Mouse (Mus musculus) naive thymus-derived CD4-positive, alpha-beta T cell, adult 2 months (primary cell): ENCODE results near the gene Nr2f1.

Experiments
- DNase-seq: peaks from one replicate; pipeline ENCODE4 v3.0.0-alpha.2; 2011; ENCODE audit warnings: low read depth

The Nr2f1 gene

DNA sequence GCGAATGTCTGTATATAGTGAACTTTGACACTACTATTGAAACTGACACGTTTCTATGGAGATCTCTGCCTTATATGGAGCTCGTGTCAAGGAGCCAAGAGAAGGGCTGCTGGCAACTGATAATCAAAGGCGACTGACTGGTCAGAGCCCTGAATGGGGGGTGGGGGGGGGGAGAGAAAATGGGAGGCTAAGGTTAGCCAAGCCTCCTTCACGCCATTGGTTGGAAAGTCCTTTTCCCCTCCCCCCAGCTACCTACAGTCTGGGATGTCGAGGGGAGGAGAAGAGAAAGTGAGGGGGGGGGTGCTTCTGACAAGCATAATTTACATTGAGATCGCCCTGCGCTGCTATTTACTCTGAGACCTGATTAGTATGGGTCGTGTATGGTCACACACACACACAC is 850 bp upstream of the Nr2f1 start:
- no peak for DNase-seq

DNA sequence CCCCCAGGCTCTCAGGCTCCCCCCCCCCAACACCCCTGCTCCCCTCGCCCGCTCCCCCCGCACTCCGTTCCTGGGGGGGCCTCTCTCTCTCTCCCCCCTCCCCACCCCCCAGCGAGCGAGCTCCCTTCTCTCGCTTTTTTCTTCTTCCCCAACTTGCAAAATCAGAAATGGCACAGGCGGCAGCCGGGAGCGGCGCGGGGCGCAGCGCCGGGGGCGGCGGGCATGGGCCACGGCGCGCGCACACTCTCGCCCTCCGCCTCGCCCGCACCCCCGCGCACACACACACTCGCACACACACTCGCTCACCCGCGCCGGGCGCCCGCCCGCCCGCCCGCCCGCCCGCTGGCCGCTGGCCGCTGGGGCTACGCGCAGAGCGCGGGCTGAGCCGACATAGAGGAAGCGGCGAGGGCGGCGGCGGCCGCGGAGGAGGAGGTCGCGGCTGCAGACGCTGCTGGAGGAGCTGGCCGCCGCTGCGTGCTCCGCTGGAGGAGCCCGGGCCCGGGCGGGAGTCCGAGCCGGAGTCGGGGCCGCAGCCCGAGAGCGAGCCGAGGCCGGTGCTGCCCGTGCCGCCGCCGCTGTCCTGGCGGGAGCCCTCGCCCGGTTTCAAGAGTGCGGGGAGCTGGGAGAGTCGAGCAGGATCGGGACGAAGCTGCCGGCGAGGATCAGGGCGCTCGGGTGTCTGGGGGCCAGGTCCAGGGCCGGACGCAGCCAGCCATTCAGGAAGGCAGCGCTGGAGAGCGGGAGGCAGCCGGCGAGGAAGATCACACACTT is 501 bp downstream of the Nr2f1 start:
- no peak for DNase-seq

DNA sequence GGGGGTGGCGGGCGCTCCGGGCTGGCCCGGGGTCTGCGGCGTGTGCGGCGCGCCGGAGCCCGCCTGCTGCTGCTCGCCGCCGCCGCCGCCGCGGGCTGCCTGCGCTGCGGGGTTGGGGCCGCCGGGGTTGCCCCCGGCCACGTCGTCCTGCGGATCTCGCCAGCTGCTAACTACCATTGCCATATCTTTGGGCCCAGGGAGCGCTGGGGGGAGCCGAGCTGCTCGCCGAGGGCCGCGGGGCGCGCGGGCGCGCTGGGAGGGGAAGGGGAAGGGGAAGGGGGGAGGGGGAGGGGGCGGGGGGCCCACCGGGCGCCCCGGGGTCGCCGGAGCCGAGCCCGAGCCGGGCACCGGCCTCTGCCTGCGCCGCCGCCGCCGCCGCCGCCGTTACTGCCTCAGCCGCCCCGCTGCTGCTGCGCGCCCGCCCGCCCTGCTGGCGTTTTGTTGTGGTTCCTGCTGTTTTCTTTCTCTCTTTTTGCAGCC is 1.1 kb downstream of the Nr2f1 start:
- DNase-seq = no peak

DNA sequence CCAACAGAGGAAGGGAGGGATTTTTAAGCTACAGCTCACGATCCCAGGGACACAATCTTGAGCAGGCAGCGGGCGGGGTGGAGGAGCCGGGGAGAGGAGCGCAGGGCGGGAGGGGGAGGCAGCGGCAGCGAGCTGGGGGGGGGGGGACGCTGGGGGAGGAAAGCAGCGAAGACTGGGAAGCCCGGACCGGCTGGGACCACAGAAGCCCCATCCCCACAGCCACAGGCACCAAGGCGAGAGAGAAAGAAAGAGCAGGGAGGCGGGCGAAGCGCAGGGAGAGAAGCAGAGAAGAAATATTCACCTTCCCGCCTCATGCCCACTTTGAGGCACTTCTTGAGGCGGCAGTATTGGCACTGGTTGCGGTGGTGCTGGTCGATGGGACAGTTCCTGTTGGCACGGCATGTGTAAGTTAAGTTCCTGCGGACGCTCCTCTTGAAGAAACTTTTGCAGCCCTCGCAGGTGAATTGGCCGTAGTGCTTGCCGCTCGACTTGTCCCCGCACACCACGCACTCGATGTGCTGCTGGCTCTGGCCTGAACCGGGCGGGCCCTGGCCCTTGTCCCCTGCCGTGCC is 1.7 kb downstream of the Nr2f1 start:
- DNase-seq = no peak

DNA sequence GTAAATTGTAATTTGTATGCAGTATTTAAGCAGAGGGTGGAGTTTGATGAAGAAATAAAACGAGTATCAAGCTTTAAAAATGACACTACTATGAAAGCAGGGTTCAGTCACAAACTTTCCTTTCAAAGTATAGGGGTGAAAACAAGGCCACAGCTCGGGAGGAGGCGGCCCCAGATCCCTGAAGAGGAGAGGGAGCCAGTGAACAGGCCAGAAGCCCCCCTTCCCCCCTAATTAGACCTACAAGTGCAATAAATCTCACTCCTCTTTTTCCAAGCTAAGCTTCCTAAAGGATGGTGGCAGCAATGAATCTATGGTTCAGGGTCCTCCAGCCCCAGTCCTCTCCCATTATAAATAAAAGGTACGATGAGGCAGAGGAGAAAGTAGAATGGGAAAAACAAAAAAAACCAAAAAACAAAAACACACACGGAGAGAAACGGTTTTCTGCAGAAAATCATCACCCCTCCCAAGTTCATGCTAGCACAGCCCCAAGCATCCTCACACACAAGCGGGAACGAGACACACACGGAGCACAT is 2.2 kb downstream of the Nr2f1 start:
- DNase-seq = no peak

DNA sequence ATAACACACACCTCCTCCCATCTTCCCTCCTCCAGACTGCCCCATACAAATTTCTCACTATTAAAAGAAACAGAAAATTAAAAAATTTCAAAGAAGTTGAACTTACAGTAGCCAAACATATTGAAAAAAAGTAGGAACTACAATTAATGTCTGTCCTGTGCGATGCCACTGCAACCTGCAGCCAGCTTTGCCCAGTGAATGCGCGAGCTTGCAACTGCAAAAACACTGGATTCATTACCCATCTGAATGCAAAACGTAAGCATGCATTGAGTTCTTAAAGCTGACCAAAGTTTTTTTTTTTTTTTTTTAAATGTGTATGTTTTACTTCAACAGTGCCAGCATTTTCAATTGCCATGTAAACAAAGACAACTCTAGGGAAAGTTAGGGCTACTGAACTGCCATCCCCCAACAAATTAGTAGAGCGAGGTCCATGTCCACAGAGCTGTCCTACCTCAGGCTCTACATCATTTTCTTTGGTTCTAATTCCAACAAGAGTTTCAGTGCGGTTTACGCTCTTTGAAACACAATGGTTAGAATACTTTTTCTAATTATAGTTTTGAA is 3.2 kb downstream of the Nr2f1 start:
- no peak for DNase-seq

DNA sequence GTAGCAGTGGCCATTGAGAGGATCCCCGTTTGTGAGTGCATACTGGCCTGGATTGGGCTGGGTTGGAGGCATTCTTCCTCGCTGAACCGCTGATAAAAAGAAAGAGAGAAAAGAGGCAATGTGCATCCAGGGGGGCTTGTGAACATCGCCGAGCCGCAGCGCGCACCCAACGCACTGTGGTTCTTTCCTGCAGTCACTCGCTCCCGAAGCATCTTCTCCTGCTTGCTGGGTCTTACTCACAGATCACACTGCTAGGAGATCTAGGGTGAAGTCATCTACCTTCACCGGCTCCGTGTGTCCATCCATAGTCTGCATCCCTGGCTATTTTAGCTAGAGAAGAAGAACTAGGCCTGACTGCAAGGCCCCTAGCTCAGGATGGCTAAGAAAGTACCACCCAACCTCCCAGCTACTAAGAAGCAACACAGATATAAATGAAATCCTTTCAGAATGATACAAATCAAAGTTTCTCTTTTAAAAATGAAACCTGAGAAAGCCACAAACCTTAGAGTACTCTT is 3.9 kb downstream of the Nr2f1 start:
- no peak for DNase-seq

DNA sequence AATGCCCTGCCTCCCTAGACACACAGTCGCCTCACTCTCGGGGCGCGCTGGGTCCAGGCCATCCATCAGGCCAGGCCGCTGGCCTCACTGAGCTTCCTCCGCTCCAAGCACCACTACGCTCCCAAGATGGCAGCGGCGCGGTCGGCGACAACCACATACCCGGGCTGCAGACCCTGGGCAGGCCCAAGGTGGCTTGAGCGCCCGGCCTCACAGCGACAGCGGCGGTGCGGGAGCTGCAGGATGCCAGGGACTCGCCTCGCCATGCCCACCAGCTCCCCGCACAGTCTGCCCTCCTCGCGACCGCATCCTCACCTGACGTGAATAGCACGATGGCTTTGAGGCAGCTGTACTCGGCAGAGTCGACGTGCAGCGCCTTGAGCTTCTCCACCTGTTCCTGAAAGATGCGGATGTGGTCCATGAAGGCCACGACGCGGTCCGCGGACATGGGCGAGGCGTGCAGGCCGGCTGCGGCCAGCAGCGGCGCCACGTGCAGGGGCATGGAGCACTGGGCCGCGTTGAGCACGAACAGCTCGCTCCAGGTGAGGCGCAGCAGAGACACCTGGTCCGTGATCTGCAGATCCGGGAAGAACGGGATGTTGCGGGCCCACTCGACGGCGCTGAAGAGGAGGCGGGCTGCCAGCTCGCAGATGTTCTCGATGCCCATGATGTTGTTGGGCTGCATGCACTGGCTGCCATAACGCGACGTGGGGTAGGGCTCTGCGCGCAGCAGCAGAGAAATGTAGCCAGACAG is 4.5 kb downstream of the Nr2f1 start:
- no peak for DNase-seq

DNA sequence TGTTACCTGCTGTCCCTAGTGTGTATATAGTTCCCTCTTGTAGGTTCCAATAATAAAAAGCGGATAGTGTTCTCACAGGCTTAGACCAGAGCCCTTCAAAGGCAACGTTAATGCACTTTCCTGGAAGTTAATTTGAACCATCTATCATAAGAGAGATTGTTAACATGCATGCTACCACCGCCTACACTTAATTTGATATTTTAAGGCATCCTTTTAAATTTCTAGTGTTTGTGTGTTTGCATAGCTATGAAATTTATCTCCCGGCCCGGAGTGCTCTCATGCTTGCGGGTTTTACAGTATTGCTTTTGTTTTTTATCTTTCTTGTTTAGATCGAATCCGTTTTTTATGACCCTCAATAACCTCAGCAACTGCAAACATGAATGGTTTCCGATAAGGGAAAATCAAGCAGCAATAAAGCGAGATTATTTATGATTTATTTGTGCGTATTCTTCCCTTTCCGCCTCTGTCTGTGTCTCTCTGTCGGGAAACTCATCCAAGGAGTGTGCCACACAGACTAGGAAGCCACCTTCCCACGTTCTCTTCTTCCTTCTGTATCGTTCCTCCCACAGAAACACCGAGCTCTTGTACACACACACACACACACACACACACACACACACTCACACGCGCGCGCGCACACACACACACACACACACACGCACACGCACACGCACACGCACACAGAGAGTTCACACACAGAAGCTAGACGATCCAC is 5.3 kb downstream of the Nr2f1 start:
- no peak for DNase-seq

DNA sequence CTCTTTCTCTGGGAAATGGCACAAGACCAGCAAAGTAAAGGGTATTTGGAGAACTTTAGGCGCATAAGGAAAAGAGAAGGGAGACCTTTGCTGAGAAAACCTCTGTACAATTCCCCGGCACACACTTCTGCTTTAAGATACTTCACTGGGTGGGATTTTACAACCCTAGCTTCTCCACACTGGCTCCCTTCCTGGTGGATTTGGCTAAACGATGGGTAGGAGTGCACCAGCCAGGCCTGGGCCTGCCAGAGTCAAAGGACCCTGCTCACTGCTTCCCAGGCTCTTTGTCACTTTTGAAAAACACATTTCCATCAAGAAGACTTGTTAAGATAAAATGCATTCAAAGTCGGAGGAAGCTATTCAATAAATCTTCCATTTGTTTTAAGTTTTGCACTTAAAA is 6.3 kb downstream of the Nr2f1 start:
- no peak for DNase-seq

DNA sequence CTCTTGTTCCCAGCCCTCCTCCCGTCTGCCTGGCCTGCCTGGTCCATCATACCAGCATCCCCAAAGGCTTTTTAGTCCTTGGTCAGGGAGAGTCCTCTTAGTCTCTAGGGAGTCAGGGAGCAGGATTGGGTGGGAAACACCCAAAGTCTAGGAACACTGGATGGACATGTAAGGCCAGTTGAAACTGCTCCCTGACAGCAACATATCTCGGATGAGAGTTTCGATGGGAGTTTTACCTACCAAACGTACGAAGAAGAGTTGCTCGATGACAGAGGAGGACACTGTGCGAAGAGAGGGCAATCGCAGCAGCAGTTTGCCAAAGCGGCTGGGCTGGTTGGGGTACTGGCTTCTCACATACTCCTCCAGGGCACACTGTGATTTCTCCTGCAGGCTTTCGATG is 10.0 kb downstream of the Nr2f1 start:
- no peak for DNase-seq

DNA sequence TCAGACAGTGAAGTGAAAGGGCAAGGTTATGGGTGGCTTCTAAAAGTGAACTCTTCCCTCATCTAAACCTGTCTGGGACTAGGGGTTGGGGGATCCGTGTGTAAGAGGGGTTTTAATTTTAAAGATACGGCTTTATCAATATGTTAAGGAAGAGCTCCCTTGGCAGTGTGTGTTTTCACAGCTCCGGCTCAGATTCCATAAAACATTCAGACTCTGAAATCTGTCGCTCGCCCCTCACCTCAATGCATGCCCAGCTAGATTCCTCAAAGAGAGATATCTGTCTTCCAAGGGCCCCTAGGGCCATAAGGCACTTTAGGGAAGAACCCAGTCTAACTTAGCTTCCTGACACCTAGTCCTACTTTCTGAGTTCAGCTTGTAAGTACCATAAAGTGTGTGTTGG is 11.7 kb downstream of the Nr2f1 start:
- no peak for DNase-seq

DNA sequence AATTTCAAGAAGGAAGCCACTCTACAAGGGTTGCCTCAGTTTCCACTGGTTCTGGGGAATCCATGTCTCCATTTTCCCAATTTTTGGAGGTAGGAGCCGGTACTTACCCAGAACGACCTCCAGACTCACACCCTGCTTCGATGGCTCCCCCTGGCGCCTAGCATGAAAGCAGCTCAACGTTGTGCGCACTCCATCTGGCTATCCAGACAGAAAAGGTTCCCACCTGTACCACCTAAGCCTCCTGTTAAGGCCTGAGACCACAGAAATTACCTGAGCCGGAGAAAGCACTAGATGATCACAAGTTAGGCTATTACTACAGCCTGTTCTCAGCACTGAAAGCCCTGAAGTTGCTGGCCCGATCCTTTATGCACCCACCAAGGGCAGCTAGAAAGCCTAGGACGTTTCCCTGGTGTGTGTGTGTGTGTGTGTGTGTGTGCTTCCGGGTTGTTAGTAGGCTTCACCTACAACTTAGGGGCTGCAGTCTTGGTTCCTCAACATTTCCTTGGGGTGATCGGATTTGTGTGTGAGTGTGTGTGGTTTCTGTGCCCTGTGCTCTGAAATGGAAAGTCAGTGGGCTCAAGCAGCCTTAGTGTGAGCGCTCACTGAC is 13.1 kb downstream of the Nr2f1 start:
- peak; percentile 7 for DNase-seq

DNA sequence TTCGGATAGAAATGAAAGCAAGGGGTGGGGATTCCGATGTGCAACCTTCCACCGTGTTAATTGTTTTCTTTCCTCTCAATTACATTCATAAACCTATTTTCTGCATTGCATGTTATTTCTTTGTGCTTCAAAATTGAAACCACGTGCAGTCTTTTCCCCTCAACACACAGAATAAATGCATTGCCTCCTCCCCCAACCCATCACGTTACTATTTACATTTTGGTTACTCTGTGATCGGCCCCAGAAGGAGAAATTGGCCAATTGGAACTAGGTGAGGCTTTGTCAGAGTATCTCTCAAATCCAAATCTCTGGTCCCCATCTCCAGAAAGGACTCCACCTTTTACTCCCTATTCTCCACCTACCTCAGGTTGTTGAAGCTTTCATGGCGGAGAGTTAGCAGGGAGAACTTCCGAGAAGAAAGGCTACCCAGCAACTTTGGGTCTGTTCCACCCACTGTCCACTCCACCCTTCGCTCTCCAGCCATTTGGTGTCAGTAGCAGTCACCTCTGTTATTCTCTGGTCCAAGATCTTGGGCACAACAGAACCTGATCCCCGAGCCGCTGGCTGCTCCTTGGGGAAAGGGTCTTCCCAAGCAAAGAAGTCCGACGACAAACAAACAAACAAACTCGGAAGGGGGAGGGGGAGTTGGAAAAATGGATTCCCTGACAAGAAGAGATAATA is 14.6 kb downstream of the Nr2f1 start:
- DNase-seq = no peak

DNA sequence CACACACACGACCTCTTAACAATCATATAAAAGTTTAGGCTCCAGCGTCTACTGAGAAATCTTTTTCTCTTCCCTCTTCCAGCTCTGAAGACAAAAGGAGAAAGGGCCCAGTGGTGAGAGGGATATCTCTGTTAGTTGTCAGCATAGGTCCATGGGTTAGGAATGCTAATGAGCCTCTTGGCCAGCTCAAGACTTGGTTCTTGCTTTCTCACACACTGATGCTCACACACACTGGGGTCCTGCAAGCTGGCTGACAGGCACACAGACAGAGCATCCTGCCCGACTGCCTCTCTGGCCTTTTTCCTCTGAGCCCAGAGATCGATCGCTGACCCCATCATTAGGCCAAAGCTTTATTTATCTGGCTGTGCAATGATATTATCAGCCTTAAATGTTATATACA is 15.6 kb downstream of the Nr2f1 start:
- no peak for DNase-seq

DNA sequence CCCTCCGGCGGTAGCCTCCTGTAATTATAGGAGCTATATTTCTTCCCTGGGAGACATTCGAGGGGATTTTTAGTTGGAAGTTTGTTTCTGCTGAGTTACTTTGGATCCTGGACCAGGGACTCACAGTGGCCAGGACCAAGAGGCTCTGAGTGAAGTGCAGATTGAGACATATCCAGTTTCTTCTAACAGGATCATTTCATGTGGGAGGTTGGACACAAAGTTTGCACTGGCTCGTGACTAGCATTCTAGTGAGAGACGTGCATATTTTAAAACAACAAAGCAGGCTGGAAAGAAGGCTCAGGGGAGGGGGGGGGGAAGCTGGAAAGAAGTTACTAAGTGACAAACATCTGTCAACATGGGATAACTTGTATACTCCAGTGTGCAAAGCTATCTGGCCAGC is 16.6 kb downstream of the Nr2f1 start:
- no peak for DNase-seq

DNA sequence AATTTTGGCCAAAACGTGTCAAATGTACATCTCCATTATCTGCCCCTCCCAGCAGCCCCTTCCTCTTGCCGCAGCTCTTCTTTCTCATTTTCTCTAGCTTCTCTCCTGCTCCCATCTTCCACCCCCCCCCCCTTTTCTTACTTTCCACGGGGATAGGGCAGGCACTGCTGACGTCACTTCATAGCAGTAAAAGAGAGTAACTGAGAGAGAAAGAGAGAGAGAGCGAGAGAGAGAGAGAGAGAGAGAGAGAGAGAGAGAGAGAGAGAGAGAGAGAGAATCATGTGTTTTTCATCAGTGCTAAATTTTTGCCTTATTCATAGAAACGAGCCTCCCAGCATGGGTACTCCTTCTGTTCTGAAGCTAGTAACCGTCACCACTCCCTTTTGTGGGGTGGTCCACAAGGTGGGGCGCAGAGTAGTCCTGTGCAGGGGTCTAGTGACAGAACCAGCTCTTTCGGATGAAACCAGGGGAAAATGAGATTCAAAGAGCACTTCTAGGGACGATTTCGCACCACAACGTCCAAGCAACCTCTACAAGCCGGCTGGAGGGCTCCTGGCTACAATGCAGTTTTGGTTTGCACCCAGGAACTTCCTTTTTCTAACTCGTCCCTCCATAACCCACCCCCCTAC is 17.5 kb downstream of the Nr2f1 start:
- no peak for DNase-seq

DNA sequence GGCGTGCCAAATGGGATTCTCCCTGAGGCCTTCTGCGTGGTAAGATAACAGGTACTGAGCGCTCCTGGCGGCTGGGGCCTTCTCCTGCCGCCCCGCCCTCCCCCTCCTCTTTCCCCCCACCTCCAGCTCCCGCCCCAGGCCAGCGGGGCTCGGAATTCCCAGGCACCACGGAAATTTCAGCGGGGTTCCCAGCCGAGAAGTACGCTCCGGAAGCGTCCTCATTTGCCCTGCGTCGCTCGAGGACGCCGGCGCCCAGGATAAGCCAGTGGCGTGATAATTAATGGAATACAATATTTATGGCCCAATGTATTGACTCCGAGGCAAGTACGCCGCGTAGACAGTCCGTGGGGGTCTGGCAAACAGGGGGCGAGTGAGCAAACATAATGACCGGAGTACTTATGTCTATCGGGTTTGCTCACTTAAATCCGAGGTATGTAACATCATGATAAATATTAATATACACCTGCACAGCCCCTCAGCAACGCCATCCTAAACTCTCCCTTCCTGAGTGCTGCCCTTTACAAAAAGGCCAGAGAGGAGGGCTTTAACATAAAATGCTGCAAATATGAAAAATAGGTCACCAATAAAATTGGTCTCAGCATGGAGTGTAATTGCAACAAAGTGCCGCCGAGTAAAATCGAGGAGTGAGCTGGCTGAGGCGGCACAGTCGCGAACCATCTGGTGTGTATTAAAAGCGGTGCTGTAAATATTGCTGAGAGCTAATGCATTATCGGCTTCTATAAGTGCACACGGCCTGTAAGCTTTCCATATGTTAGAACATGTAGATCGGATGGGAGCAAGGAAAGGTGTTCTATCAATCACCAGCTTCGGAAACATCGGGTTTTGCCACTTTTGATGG is 18.3 kb downstream of the Nr2f1 start:
- no peak for DNase-seq

DNA sequence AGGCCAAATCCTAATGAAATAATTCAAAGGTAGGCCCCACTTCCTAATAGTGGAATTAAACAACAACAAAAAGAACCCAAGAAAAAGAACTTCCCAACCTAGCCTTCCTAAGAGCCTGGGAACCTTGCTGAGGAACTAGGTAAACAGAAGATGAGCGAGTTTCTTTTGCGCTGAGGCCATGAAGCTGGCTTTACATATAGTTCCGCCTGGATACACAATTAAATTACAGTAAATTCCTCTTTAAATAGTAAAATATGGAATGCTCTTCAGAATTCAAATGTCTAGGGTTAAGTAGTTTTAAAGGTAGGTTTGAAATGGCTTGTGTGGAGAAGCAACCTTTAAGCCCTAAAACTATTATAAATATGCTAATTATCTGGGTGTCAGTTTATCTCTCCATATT is 19.3 kb downstream of the Nr2f1 start:
- no peak for DNase-seq
